ENCODE assay signal across 13 mouse cellular contexts in the genomic region with DNA sequence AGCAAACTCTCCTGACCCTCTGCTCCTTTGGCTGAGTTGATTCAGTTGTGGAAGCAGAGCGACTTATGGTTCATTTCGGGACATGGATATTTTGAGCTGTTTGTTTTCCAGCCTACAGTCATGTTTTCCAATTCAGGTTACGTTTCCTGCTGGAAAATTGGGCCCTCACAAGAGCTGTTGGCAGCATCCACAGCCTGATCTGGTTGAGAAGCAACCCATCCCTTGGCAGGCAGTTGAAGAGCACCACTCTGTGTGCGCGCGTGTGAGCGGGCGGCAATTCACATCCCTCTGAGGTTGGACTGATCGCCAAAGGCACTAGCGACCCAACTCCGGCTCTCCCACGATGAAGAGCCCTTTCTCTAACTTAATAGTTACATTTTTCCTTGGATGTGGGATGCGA.
DNase-seq lines count a peak whose midpoint lies in the region; ATAC-seq lines count a peak whose summit lies in the region.
"Had no signal": no experiment of that assay in that cellular context is flagged by ENCODE, and none has a peak within 500 bp of the region (broad histone marks: within the 10 kb centered on the region; RNA-seq: fewer than 3 reads in every experiment).

No protein-coding gene starts in this region.

- DNase-seq in cerebellum, adult 11 months, result no peak
- peak; percentile 2 for DNase-seq in left cerebral cortex, postnatal 4 days
- DNase-seq in left cerebral cortex, adult 9 months (ENCODE audit: low spot score in 2 of 2), result no peak
- peak; percentile 8 to 18 for DNase-seq in layer of hippocampus, adult 8-10 months (ENCODE audit: low spot score in 2 of 2)
- DNase-seq in adrenal gland, adult 8-10 months, result no peak
- DNase-seq: heart, postnatal 4 days; liver, embryonic 13.5 days; spleen, adult 18-20 months had no signal

- no peak overlapping the region for H3K4me2 ChIP-seq in kidney, embryonic 14.5 days (replicated peaks; ENCODE audit: low read depth, low read length)
- H3K4me2 ChIP-seq: liver, embryonic 13.5 days had no signal

- no peaks in the 10 kb centered on the region for H3K27me3 ChIP-seq in kidney, embryonic 14.5 days (ENCODE audit: control insufficient read depth, insufficient read depth, low read length)
- H3K27me3 ChIP-seq: liver, embryonic 13.5 days had no signal

- H3K27ac ChIP-seq in kidney, embryonic 14.5 days (ENCODE audit: low read depth, low read length), result no peak overlapping the region
- H3K27ac ChIP-seq: liver, embryonic 13.5 days had no signal

- no peaks in the 10 kb centered on the region for H3K4me1 ChIP-seq in kidney, embryonic 14.5 days (ENCODE audit: control insufficient read depth, insufficient read depth, low read length)
- H3K4me1 ChIP-seq: liver, embryonic 13.5 days had no signal

- intact Hi-C loops in left cerebral cortex, postnatal 4 days (cut with DNase I), result no loop called here

- WGBS in kidney, embryonic 14.5 days, result 92% methylated on average over 13 of the region's 13 CpGs

- no peaks in the 10 kb centered on the region for H3K9me3 ChIP-seq in kidney, embryonic 14.5 days (ENCODE audit: control insufficient read depth, low read length)
- H3K9me3 ChIP-seq: liver, embryonic 13.5 days had no signal

- H3K4me3 ChIP-seq in kidney, embryonic 14.5 days (ENCODE audit: low read length), result no peak overlapping the region
- H3K4me3 ChIP-seq: erythroblast, embryonic 14.5 days; liver, embryonic 13.5 days had no signal

- no peaks in the 10 kb centered on the region for H3K36me3 ChIP-seq in kidney, embryonic 14.5 days (ENCODE audit: control insufficient read depth, insufficient read depth, low read length)
- H3K36me3 ChIP-seq: liver, embryonic 13.5 days had no signal

- ATAC-seq in cerebellum, adult (ENCODE audit: insufficient number of reproducible peaks, low FRiP score, low TSS enrichment), result peak; percentile 71
- no peak for ATAC-seq in kidney, embryonic 14.5 days (ENCODE audit: low FRiP score, low TSS enrichment)
- ATAC-seq in megakaryocyte progenitor cell, adult 5-6 weeks (replicated peaks; ENCODE audit: poor library complexity), result no peak
- ATAC-seq: intestine, embryonic 16.5 days had no signal

- no peak overlapping the region for H3K9ac ChIP-seq in kidney, embryonic 14.5 days (ENCODE audit: low read depth, low read length)
- H3K9ac ChIP-seq: liver, embryonic 13.5 days had no signal

Comparison
In these comparisons a context has a peak if more than half of its experiments do, and no peak if none do; other contexts are left out.
1. DNase-seq: peak in left cerebral cortex, postnatal 4 days (single experiment) and layer of hippocampus, adult 8-10 months (2 of 2); none in cerebellum, adult 11 months (single experiment), left cerebral cortex, adult 9 months (0 of 2) and adrenal gland, adult 8-10 months (single experiment).